Mouse (Mus musculus) limb, embryonic 10.5 days (tissue): ENCODE data around the gene Gipc2. TPM values are rescaled to one million over a fixed set of nuclear protein-coding genes. Genes with fewer than 3 reads are reported as not detected.

Source experiments
- DNase-seq: peaks from one replicate; pipeline ENCODE4 v3.0.0-alpha.2; 2017; ENCODE audit warnings: low spot score
- H3K27ac ChIP-seq: fragments of 300-500 bp; sonication (generic); 2 replicates; pipeline ENCODE4 v1.5.1; 2016; ENCODE audit warnings: mild to moderate bottlenecking
- H3K27me3 ChIP-seq: fragments of 300-500 bp; sonication (generic); 2 replicates; pipeline ENCODE4 v1.6.1; 2016; ENCODE audit warnings: low read depth, mild to moderate bottlenecking; ENCODE audit not compliant: poor library complexity, severe bottlenecking
- H3K36me3 ChIP-seq: fragments of 300-500 bp; sonication (generic); 2 replicates; pipeline ENCODE4 v1.6.1; 2016; ENCODE audit warnings: mild to moderate bottlenecking, moderate library complexity
- H3K4me1 ChIP-seq: fragments of 300-500 bp; sonication (generic); 2 replicates; pipeline ENCODE4 v1.6.1; 2016
- H3K4me3 ChIP-seq: fragments of 300-500 bp; sonication (generic); 2 replicates; pipeline ENCODE4 v1.5.1; 2016; ENCODE audit warnings: mild to moderate bottlenecking, moderate library complexity
- H3K9me3 ChIP-seq: fragments of 300-500 bp; sonication (generic); replicated peaks from 2 replicates; pipeline ENCODE4 v1.6.1; 2016; ENCODE audit warnings: mild to moderate bottlenecking
- WGBS: fragments of 180-500 bp; shearing (Covaris S2); methylation state at CpG from one replicate; pipeline ENCODE4 v1.1.7; 2016; 5-methylcytosine and 5-hydroxymethylcytosine counted together
- polyA plus RNA-seq: library from polyadenylated mRNA; unstranded; fragments of >200 nt; fragmentation: Nextera tagmentation; extraction: Ambion mirVana; gene quantifications from 2 replicates; pipeline ENCODE4 v1.2.1, GENCODE M21; 2016

Gene Gipc2
- polyA plus RNA-seq, 1 experiment from 2014 or later: 2.1 TPM

DNA sequence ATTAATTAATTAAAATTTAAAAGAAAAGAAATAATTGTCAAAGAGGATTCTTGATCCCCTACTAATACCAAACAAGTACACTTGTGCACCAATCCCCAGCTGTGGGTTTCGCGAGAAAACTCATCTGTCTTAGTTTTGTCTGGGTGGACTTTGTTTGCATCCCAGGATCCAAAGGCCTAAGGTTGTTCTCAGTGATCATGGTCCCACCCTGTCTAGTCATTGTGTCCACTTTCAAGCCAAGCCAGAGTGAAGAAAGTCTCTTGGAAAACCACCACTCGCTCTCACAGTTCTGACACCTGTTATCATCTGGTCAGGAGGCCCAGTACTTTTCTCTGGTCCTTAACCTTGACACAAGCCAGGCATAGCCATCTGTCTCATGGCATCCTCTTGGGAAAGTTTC, 48.1 kb downstream of the Gipc2 start:
- Histone ChIP-seq H3K36me3 (no peaks in the 10 kb centered on the region), H3K9me3 (no peaks in the 10 kb centered on the region), H3K27ac (no peak overlapping the region), H3K27me3 (no peaks in the 10 kb centered on the region), H3K4me1 (peaks cover 11% of the 10 kb centered on the region), H3K4me3 (no peak overlapping the region)
- no peak for DNase-seq
- 97% methylated on average over 3 of the region's 3 CpGs for WGBS

DNA sequence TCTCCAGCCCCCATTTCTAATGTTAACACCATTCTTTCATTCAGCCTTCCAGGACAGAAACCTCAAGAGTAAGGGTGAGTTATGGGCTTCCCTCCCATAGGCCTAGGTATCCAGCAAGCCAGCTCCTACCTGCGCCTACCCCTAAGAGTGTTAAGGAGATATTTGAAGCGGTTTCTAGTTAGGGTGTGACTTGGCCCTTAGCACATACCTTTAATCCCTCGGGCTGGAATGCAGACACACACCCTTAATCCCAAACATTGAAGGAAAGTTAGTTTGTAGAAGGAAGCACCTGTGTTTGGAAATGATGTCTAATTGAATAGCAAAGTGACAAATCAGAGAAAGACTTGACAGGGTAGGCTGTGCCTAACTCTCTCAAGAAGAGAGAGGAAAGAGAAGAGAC, 49.9 kb downstream of the Gipc2 start:
- DNase-seq: no peak
- H3K9me3 ChIP-seq: no peaks in the 10 kb centered on the region
- peaks cover 16% of the 10 kb centered on the region for H3K4me1 ChIP-seq
- H3K4me3 ChIP-seq: no peak overlapping the region
- WGBS: 88% methylated on average over 3 of the region's 3 CpGs
- H3K36me3 ChIP-seq: no peaks in the 10 kb centered on the region
- H3K27me3 ChIP-seq: no peaks in the 10 kb centered on the region
- H3K27ac ChIP-seq: no peak overlapping the region

DNA sequence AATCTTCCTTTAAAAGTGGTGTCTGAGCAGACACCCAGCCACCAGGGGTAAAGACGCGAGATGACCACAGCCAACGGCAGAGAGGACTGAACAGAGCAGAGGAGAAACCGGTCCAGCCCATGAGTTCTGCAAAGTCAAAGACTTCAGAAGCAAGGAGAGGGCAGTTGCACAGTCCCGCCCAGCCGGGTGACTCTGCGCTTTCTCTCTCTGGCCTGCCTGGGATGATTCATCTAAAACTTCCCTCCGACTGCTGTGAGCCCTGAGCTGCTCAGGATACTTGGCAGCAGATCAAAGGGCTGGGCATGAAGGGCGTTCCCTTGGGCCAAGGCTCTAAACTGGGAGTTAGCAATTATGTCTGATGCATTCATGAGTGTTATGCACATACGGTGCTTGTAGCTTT, 51.2 kb downstream of the Gipc2 start:
- Histone ChIP-seq H3K4me1 (peaks cover 21% of the 10 kb centered on the region), H3K4me3 (peak overlapping the region; percentile 15; the same call in 1 of the 2 replicates), H3K36me3 (no peaks in the 10 kb centered on the region), H3K27me3 (no peaks in the 10 kb centered on the region), H3K9me3 (no peaks in the 10 kb centered on the region), H3K27ac (peak overlapping the region; percentile 26; the same call in 1 of the 2 replicates)
- DNase-seq: no peak
- WGBS: 23% methylated on average over 10 of the region's 10 CpGs

DNA sequence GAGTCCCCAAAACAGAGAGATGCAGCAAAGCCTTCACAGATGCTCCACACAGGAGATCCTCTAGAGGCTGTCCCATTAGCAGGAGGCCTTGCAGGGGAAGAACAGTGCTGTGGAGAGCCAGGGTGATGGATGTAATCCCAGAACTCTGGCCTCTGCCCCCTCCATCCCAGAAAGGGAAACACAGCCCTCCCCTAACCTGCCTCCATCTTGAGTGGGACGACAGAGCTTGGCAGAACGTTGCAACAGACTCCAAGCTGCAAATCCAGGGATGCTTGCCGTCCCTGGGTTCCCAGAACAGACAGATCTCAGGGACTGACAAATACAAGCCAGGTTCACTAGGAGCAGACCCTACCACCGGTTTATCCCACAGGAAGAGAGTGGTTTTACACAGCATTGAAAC, 51.8 kb downstream of the Gipc2 start:
- Histone ChIP-seq H3K27ac (0 out of 2 replicates have a peak overlapping the region, but pooled peaks have one; percentile 42), H3K4me3 (no peak overlapping the region), H3K27me3 (no peaks in the 10 kb centered on the region), H3K9me3 (no peaks in the 10 kb centered on the region), H3K4me1 (peaks cover 27% of the 10 kb centered on the region), H3K36me3 (no peaks in the 10 kb centered on the region)
- no peak for DNase-seq
- WGBS: 55% methylated on average over 4 of the region's 4 CpGs

DNA sequence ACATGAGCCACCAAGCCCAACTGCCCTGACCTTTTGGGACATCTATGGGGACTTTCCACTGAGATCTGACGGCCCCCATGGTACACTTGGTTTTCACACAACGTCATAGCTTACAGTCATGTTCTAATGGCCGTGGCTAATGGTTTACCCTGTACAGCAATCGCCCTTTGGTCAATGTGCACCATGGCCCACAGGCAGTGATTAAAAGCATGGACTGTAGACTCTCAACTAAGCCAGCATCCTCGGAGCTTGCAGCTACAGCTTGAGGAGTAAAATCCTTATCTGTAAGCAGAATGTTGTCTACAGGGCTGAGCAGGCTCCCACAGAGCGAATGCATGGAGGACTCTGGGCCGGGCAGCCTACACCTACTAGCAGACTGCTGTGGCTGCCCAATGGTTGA, 52.5 kb downstream of the Gipc2 start:
- WGBS: 82% methylated on average over 7 of the region's 7 CpGs
- DNase-seq: no peak

DNA sequence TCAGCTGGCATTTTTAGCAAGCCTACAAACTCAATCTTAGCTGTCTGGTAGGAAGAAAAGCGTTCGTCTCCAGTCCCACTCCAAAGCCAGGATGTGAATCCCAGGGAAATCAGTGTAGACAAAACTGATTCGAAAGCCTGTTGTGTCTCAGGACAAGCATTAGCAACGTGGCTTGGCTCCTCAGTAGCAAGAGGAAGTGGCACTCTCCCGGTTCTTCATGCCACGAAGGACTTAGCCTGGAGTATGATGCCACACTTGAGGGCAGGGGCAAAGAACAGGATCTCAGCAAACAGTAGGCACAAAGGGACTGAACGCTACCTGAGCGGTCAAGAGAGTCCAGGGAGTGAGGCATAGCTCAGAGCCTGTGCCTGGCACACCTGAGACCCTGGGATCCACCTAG, 53.4 kb downstream of the Gipc2 start:
- no peaks in the 10 kb centered on the region for H3K27me3 ChIP-seq
- no peaks in the 10 kb centered on the region for H3K36me3 ChIP-seq
- H3K27ac ChIP-seq: no peak overlapping the region
- no peaks in the 10 kb centered on the region for H3K9me3 ChIP-seq
- no peak overlapping the region for H3K4me3 ChIP-seq
- no peak for DNase-seq
- 88% methylated on average over 8 of the region's 8 CpGs for WGBS
- peaks cover 42% of the 10 kb centered on the region for H3K4me1 ChIP-seq

More for the DNA sequence above, 52.5 kb downstream of the Gipc2 start:
- Histone ChIP-seq H3K4me3 (no peak overlapping the region), H3K9me3 (no peaks in the 10 kb centered on the region), H3K27ac (no peak overlapping the region), H3K27me3 (no peaks in the 10 kb centered on the region), H3K36me3 (no peaks in the 10 kb centered on the region), H3K4me1 (peaks cover 34% of the 10 kb centered on the region)

DNA sequence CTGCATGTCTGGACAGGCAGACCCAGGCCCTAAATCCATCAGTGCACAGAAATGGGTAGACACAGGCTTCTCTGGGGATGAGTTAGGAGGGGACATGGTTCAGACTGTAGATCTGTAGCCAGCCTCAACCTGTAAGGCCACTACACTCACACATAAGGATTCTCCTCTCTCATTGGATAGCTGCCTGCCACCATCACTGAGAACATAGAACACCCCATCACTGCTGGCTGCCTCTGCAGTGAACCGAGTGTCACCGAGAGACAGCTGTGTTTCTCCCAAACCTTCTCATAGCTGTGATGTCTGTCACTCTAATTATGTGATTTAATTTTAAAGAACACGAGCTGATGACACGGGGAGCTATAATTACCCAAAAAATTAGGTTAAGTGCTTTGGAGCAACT, 54.5 kb downstream of the Gipc2 start:
- H3K36me3 ChIP-seq: no peaks in the 10 kb centered on the region
- H3K9me3 ChIP-seq: no peaks in the 10 kb centered on the region
- peaks cover 54% of the 10 kb centered on the region for H3K4me1 ChIP-seq
- peaks cover 5% of the 10 kb centered on the region for H3K27me3 ChIP-seq
- no peak overlapping the region for H3K27ac ChIP-seq
- no peak for DNase-seq
- no peak overlapping the region for H3K4me3 ChIP-seq
- 68% methylated on average over 4 of the region's 4 CpGs for WGBS

DNA sequence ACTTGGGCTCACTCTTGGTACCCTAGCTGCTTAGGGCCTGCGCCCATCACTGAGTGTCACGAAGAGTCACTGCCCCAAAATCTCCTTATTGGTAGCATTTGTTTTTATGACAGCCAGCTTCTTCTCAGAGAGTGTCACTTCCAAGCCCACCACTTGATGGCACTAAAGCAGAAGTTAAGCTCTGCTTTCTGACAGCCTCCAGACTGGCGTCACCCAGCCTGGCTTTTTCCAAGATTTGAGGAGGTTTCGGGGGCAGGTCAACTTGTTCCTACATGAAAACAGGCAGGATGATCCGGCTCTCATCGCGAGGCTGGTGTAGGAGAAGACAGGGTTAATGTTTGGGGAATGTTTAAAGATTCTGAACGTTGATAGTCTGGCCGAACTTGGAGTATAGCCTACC, 54.9 kb downstream of the Gipc2 start:
- WGBS: 15% methylated on average over 9 of the region's 9 CpGs
- no peak overlapping the region for H3K4me3 ChIP-seq
- H3K36me3 ChIP-seq: no peaks in the 10 kb centered on the region
- peaks cover 58% of the 10 kb centered on the region for H3K4me1 ChIP-seq
- no peak overlapping the region for H3K27ac ChIP-seq
- peaks cover 9% of the 10 kb centered on the region for H3K27me3 ChIP-seq
- H3K9me3 ChIP-seq: no peaks in the 10 kb centered on the region
- peak; percentile 76 for DNase-seq

DNA sequence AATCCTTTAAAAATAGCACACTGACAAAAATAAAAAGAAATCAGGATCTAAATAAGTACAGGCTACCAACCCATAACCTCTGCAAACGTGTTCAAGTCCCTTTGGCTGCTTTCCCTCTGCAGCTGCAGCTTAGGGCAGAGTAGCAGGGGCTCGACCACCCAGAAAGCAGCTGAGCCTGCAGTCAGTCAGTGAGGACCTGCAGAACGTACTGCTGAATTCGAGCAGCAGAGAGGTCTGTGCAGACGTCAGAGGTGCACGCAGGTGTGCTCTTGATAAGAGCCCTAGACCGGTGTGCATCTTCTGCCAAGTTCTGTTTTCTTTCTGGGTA, 56.8 kb downstream of the Gipc2 start:
- H3K4me1 ChIP-seq: peaks cover 59% of the 10 kb centered on the region
- H3K36me3 ChIP-seq: no peaks in the 10 kb centered on the region
- H3K9me3 ChIP-seq: no peaks in the 10 kb centered on the region
- peaks cover 25% of the 10 kb centered on the region for H3K27me3 ChIP-seq
- H3K4me3 ChIP-seq: no peak overlapping the region
- WGBS: 44% methylated on average over 7 of the region's 7 CpGs
- H3K27ac ChIP-seq: peak overlapping the region; percentile 22
- DNase-seq: no peak

DNA sequence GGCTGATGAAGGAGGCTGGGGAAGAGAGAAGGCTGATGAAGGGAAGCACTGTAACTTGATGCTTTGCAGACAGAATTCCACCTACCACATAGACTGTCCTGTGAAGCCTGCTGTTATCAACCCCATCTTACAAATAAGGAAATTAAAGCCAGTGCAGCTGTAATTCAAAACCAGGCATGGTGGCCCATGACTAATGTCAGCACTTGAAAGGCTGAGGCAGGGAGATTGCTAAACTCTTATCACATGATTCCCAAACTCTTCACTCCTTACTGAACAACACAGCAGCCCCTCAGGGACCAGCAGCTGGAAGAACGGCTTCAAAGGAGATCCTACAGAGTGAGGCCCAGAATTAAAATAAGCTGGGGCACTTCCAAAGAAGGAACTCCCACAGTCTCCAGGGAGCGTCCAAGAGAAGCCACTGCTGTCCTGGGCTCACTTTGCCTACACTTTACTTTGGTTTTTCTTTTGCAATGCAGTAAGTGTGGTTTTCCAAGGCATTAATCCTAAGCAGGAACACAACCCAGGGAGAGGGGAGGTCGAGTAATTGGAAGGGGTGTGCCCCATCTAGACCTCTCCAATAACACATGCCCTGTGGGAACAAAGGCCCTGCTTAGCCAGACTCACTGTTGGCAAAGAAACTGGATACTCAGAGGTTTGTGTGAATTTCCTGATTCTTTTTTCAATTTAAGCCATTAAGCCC, 57.3 kb downstream of the Gipc2 start:
- 14% methylated on average over 3 of the region's 3 CpGs for WGBS
- no peak overlapping the region for H3K4me3 ChIP-seq
- peak overlapping the region; percentile 22 for H3K27ac ChIP-seq
- no peak for DNase-seq
- H3K27me3 ChIP-seq: peaks cover 25% of the 10 kb centered on the region
- no peaks in the 10 kb centered on the region for H3K9me3 ChIP-seq
- no peaks in the 10 kb centered on the region for H3K36me3 ChIP-seq
- H3K4me1 ChIP-seq: peaks cover 55% of the 10 kb centered on the region

DNA sequence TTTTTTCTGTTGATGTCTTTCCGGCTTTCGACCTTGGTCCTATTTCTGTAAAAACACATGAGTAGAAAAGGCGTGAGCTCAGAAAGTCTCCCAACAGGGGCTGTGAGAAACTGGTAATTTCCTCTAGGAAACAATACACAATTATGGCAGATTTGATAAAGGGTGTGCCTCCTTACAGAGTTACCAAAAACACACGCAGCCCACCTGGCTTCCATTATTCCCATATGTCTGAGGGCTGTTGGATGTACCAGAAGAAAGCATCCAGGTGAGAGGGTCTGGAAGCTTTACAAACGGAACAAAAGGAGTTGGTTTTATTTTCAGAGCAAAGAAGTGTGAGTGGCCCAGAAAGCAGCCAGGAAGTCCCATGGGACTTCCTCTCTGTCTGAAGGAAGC, 58.0 kb downstream of the Gipc2 start:
- no peak for DNase-seq
- H3K27me3 ChIP-seq: peaks cover 25% of the 10 kb centered on the region
- H3K27ac ChIP-seq: 0 out of 2 replicates have a peak overlapping the region, but pooled peaks have one; percentile 0
- no peaks in the 10 kb centered on the region for H3K36me3 ChIP-seq
- H3K4me1 ChIP-seq: peaks cover 55% of the 10 kb centered on the region
- H3K4me3 ChIP-seq: no peak overlapping the region
- H3K9me3 ChIP-seq: no peaks in the 10 kb centered on the region
- WGBS: 64% methylated on average over 5 of the region's 5 CpGs

DNA sequence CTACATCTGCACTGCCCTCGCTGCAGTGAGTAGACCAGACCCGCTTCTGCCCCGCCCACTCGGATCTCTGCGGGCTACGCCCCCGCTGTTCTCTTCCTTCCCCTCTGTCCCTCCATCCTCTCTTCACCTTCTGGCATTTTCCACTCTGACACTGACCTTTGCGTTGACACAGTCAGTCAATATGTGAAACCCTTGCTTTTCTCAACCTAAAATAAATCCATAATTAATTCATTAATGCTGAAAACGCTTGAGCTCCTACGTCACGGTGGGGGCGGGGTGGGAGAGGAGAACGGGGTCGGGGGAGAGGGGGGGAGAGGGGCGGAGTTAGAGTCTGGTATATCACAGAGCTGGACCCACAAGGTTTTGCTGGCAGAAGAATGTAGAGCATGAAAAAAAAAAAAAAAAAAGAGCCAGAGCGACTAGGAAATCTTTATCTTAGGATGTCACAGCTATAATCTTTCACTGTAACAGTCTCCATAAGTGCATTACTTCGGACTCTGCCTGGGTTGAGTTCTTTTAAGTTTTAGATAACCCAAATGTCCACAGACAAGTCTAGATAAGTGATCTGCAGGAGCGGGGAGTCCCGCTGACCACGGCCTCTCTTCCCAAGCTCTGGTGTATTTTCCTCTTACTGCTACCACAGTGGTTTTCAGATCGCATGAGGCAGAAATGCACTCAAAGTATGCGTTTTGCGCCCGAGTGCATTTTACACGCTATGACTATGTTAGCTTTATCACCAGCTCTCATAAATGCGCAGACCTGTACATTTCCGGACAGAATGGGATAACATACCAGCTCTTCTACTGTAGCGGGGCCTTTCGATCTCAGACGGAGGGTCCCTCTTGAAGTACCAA, 58.7 kb downstream of the Gipc2 start:
- Histone ChIP-seq H3K27ac (no peak overlapping the region), H3K4me3 (peak overlapping the region; percentile 53), H3K36me3 (no peaks in the 10 kb centered on the region), H3K27me3 (peaks cover 25% of the 10 kb centered on the region), H3K4me1 (peaks cover 55% of the 10 kb centered on the region), H3K9me3 (no peaks in the 10 kb centered on the region)
- WGBS: 30% methylated on average over 30 of the region's 30 CpGs
- DNase-seq: peak; percentile 71
